Mouse (Mus musculus): Measurements from ENCODE around the gene Ppie. TPM values are rescaled to one million over a fixed set of nuclear protein-coding genes. Genes with fewer than 3 reads are reported as not detected.
A peak's percentile ranks its signal among the peaks of the same experiment; 100 is the strongest.

The Ppie gene
- polyA plus RNA-seq (2015; fragmentation: Nextera tagmentation; extraction: Ambion mirVana) = 47.2 and 48.9 TPM in 2 replicates

- Histone ChIP-seq H3K36me3 (ENCODE audit: control insufficient read depth, insufficient read depth, low read length) (peaks cover 8% of the 10 kb centered on the region), H3K4me1 (replicated peaks; ENCODE audit: control insufficient read depth, insufficient read depth) (0 out of 2 replicates have a peak, but pooled peaks cover 5% of the 10 kb centered on the region), H3K27ac (replicated peaks) (peak within 1 kb of the TSS; percentile 89), H3K27me3 (ENCODE audit: control insufficient read depth, insufficient read depth, low read length) (no peaks in the 10 kb centered on the region), H3K4me3 (ENCODE audit: low read depth, low read length) (peak within 1 kb of the TSS; percentile 66), H3K9ac (ENCODE audit: low read length) (peak within 1 kb of the TSS; percentile 69), H3K9me3 (ENCODE audit: control insufficient read depth, low read length) (no peaks in the 10 kb centered on the region), H3K4me2 (replicated peaks; ENCODE audit: low read depth) (peak within 1 kb of the TSS; percentile 83)
- WGBS = under 1% methylated on average over 34 of the region's 34 CpGs
- peak; percentile 95 for DNase-seq (ENCODE audit: low spot score)
- TF ChIP-seq EP300 (optimal IDR thresholded peaks at IDR 0.05) (no peak), CTCF (IDR thresholded peaks at IDR 0.05; ENCODE audit: low read depth) (peak; percentile 56)
- peak; percentile 99 for ATAC-seq (ENCODE audit: low FRiP score, low TSS enrichment)
These were observed at the start of gene Ppie for GRCm38 (mm10) chr4:123139513-123140154. TSS of gene Ppie (minus strand) at chr4:123139951.

- Histone ChIP-seq H3K36me3 (ENCODE audit: control insufficient read depth, insufficient read depth, low read length) (no peaks in the 10 kb centered on the region), H3K9me3 (ENCODE audit: control insufficient read depth, low read length) (no peaks in the 10 kb centered on the region), H3K4me2 (replicated peaks; ENCODE audit: low read depth) (no peak overlapping the region), H3K27ac (replicated peaks) (no peak overlapping the region), H3K4me1 (replicated peaks; ENCODE audit: control insufficient read depth, insufficient read depth) (0 out of 2 replicates have a peak, but pooled peaks cover 2% of the 10 kb centered on the region), H3K4me3 (ENCODE audit: low read depth, low read length) (no peak overlapping the region), H3K27me3 (ENCODE audit: control insufficient read depth, insufficient read depth, low read length) (peaks cover 4% of the 10 kb centered on the region; the same call in 1 of the 2 replicates), H3K9ac (ENCODE audit: low read length) (no peak overlapping the region)
- ATAC-seq (ENCODE audit: low FRiP score, low TSS enrichment) = no peak
- no peak for DNase-seq (ENCODE audit: low spot score)
- 53% methylated on average over 3 of the region's 3 CpGs for WGBS
- TF ChIP-seq EP300 (optimal IDR thresholded peaks at IDR 0.05) = no peak
- TF ChIP-seq CTCF (IDR thresholded peaks at IDR 0.05; ENCODE audit: low read depth) = no peak
These were observed 45.1 kb upstream of the Ppie start for GRCm38 (mm10) chr4:123184816-123185215.

- WGBS = 10% methylated on average over 44 of the region's 44 CpGs
- peak overlapping the region; percentile 64 for H3K4me2 ChIP-seq (replicated peaks; ENCODE audit: low read depth)
These were observed 43.7 kb upstream of the Ppie start for GRCm38 (mm10) chr4:123183239-123184056.

DNA sequence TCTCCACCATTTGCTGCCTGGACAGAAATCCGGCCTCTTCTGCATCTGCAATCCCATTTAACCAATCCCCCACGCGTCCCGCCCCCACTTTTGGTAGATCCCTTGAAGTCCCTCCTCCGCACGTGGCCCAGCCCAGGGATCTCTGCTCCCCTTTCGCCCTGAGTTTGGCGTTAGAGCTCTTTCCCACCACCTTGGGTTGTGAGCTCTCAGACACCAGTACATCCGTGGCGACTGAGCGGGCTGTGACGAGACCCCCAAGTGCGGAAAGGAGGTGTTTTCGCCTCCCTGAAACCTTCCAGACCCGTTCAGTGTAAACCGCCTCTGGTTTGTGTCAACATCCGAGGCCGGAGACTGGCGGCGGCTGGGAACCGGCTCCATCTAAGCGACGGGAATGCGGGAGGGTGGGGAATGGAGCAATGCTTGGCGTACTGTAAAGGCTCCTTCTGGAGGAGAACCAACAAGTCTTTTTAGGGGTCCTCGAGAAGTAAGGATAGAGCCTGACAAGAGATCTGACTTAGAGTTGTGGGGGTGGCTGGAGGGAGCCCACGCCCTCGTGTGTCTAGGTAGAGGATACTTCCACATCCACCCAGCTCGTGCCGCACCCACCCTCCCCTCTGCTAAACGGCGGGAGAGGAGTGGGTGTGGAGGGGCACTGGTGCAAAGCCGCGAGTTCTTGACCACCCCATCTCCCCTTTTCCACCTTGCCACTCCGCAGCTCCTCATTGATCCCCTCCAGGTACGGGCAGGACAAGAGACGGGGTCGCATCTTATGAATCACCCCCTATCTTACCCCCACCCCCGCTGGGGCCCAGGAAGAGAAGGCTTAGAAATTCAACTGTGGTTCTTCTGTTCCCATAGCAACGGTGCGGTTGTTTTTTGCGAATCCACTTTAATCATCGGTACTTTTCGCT lies 42.8 kb upstream of the Ppie start, which contains the start of gene Hpcal4:
TSS of gene Hpcal4 (plus strand) at position 900 of the 911 bp plus-strand sequence.
- Histone ChIP-seq H3K36me3 (ENCODE audit: control insufficient read depth, insufficient read depth, low read length) (no peaks in the 10 kb centered on the region), H3K9ac (ENCODE audit: low read length) (peak within 1 kb of the TSS; percentile 47; the same call in 1 of the 2 replicates), H3K27me3 (ENCODE audit: control insufficient read depth, insufficient read depth, low read length) (peaks cover 4% of the 10 kb centered on the region; the same call in 1 of the 2 replicates), H3K9me3 (ENCODE audit: control insufficient read depth, low read length) (no peaks in the 10 kb centered on the region), H3K4me2 (replicated peaks; ENCODE audit: low read depth) (peak within 1 kb of the TSS; percentile 64), H3K4me3 (ENCODE audit: low read depth, low read length) (peak within 1 kb of the TSS; percentile 41), H3K27ac (replicated peaks) (no peak within 1 kb of the TSS), H3K4me1 (replicated peaks; ENCODE audit: control insufficient read depth, insufficient read depth) (0 out of 2 replicates have a peak, but pooled peaks cover 2% of the 10 kb centered on the region)
- TF ChIP-seq CTCF (IDR thresholded peaks at IDR 0.05; ENCODE audit: low read depth) = no peak
- DNase-seq (ENCODE audit: low spot score) (peak; percentile 48), ATAC-seq (ENCODE audit: low FRiP score, low TSS enrichment) (peak; percentile 53)
- WGBS = 2% methylated on average over 43 of the region's 44 CpGs

More at GRCm38 (mm10) chr4:123183239-123184056, 43.7 kb upstream of the Ppie start:
- TF ChIP-seq CTCF (IDR thresholded peaks at IDR 0.05; ENCODE audit: low read depth) (no peak), EP300 (optimal IDR thresholded peaks at IDR 0.05) (no peak)
- Histone ChIP-seq H3K9me3 (ENCODE audit: control insufficient read depth, low read length) (no peaks in the 10 kb centered on the region), H3K4me1 (replicated peaks; ENCODE audit: control insufficient read depth, insufficient read depth) (0 out of 2 replicates have a peak, but pooled peaks cover 2% of the 10 kb centered on the region), H3K4me3 (ENCODE audit: low read depth, low read length) (peak overlapping the region; percentile 41), H3K9ac (ENCODE audit: low read length) (no peak overlapping the region), H3K36me3 (ENCODE audit: control insufficient read depth, insufficient read depth, low read length) (no peaks in the 10 kb centered on the region), H3K27me3 (ENCODE audit: control insufficient read depth, insufficient read depth, low read length) (peaks cover 4% of the 10 kb centered on the region; the same call in 1 of the 2 replicates), H3K27ac (replicated peaks) (no peak overlapping the region)
- DNase-seq (ENCODE audit: low spot score) (peak; percentile 81), ATAC-seq (ENCODE audit: low FRiP score, low TSS enrichment) (peak; percentile 74)

DNA sequence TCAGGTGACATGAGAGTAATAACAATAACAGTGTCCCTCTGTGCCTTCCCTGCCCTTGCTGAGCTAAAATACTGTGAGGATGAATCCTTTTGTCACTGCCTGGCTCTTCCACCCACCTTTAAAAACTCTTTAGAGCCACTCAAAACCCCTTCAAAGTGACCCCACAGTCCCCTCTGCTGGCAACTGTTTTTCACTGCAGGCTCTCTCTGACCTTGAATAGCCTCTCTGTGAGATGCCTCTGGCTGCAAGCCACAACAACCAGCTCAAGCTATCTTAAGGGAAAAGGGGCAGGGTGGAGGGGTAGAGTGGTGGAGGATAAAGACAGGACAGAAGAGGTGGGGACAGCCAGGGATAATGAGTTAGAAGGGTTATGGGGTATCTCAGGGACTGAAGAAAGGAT lies 32.1 kb upstream of the Ppie start:
- no peaks in the 10 kb centered on the region for H3K27me3 ChIP-seq (ENCODE audit: control insufficient read depth, insufficient read depth, low read length)
- ATAC-seq (ENCODE audit: low FRiP score, low TSS enrichment) (no peak), DNase-seq (ENCODE audit: low spot score) (no peak)
- H3K4me2 ChIP-seq (replicated peaks; ENCODE audit: low read depth) = no peak overlapping the region
- no peaks in the 10 kb centered on the region for H3K4me1 ChIP-seq (replicated peaks; ENCODE audit: control insufficient read depth, insufficient read depth)
- H3K9me3 ChIP-seq (ENCODE audit: control insufficient read depth, low read length) = no peaks in the 10 kb centered on the region
- no peaks in the 10 kb centered on the region for H3K36me3 ChIP-seq (ENCODE audit: control insufficient read depth, insufficient read depth, low read length)
- no peak overlapping the region for H3K27ac ChIP-seq (replicated peaks)
- no peak overlapping the region for H3K9ac ChIP-seq (ENCODE audit: low read length)
- H3K4me3 ChIP-seq (ENCODE audit: low read depth, low read length) = no peak overlapping the region
- TF ChIP-seq CTCF (IDR thresholded peaks at IDR 0.05; ENCODE audit: low read depth) (peak; percentile 19), EP300 (optimal IDR thresholded peaks at IDR 0.05) (no peak)
